Mouse (Mus musculus) left cerebral cortex, adult 9 months (tissue): ENCODE data around the gene Gsg1l.

ENCODE experiments used
- DNase-seq, 2 experiments: peaks; one replicate each; pipeline ENCODE4 v3.0.0; 2022; ENCODE audit warnings: low spot score in 2 of 2

Gene Gsg1l

DNA sequence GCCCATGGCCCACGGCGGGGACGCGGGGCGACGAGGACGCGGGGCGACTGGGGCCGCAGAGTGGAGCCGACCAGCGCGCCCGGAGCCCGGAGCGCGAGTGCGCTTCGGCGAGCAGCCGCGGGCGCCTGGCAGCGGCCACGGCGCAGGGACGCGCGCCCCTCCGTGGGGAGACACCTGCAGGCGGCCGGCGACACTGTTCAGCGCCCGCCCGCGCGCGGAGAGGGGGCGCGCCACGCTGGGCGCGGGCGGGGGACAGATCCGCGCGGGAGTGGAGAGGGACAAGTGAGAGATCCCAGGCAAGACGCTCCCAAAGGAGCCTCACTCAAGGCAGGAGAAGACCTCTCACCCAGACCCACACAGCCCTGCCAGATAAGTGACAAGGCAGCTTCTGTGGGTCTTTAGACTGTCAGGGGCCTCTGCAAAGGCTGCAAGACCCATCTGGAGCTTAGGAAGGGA is at the start of gene Gsg1l:
TSS of gene Gsg1l (minus strand) at position 126 of the 456 bp plus-strand sequence.
- DNase-seq: peak in 1 of 2 experiments; percentile 38

DNA sequence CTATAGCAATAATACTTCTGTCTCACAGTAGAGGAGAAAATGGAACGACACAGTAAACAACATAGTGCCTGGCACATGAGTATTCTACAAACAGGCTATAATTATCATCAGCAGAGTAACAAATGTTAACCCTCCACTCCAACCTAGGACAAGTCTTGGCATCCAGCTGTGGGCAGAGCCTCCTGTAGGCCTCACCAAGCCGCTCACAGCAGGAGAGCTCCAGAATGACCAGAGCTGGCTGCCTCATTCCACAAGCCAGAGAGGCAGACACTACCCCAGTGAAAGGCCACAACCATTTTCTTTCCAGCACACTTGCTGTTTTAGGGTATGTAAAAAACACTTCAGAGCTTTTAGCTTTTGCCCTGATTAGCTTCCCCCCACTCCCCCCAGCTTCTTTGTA is 45.5 kb upstream of the Gsg1l start:
- DNase-seq: no peak

GRCm38 (mm10) chr7:126126502-126126901 is 44.3 kb upstream of the Gsg1l start:
- DNase-seq: no peak

DNA sequence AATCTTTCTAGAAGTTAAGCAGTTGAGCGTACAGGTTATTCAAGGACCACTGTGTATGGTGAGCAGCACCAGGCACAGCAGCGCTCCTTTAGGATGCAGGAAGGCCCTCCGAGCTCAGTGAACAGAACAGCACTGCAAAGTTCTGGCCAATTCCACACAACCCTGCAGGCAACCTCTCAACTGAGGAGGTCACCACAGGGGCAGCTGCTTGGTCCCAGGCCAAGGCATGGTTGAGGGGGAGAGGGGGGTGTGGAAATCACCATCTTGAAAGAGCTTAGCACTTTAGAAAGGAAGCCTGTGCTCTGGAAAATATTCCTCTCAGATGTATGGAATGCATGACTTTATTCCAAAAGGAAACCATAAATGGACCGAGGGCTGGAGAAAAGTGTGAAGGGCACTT is 39.3 kb upstream of the Gsg1l start:
- DNase-seq: no peak

GRCm38 (mm10) chr7:126119819-126120218 is 37.6 kb upstream of the Gsg1l start:
- no peak for DNase-seq

DNA sequence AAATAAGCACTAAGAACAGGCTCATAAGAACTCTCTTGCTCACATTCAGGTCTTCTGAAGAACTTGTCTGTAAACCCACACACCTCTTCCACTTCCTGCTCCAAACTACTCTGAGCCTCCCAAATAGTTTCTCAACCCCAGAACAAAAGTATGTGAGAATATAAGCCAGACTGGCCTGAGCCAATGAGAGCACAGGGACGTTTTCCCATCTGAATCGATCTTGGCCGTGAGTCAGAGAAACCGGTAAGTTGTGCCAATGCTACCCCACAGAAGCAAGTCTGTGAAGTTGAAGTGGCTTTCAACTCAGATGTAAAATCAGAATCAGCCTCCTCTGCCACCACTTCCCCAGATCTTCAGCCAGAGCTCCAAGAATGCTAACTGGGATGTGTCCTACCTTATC is 31.1 kb upstream of the Gsg1l start:
- peak in 1 of 2 experiments; percentile 23 for DNase-seq

- no peak for DNase-seq
Measured at GRCm38 (mm10) chr7:126111230-126111629, 29.0 kb upstream of the Gsg1l start.

DNA sequence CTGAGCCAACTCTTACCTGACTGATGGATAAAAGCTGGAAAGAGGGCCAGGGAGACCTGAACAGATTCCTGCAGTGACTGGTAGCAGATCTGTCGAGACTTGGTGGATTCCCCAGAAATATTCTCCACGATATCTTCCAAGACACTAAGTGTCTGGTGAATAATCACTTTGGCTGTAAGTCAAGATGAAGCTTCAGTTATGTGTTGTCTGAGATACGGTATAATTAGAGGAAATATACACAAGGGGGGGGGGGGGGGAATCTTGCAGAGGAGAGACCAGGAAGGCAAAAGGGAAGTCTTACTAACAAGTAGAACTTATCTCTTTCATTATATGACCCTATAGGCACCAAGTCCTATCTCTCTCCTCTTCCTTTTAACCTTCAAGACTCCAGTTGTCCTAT is 27.7 kb upstream of the Gsg1l start:
- DNase-seq: no peak

- no peak for DNase-seq
Measured at GRCm38 (mm10) chr7:126100440-126100839, 18.2 kb upstream of the Gsg1l start.

DNA sequence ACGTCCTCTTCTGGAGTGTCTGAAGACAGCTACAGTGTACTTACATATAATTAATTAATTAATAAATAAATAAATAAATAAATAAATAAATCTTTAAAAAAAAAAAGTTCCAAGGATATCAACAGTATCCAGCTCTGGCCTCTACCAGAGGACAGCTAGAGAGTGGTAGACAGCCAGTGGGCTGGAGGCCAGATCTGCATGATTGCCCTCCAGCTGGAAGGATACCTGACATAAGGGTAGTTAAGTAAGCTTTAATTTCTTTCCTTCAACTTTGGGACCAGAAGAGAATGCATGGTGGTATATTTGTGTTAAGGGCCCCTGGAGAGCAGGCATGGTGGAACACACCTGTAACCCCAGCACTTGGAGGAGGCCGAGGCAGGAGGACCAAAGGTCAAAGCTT is 17.6 kb upstream of the Gsg1l start:
- no peak for DNase-seq

GRCm38 (mm10) chr7:126099163-126099775 is 17.1 kb upstream of the Gsg1l start:
- no peak for DNase-seq

- DNase-seq: no peak
Measured at GRCm38 (mm10) chr7:126097219-126097915, 15.2 kb upstream of the Gsg1l start.

DNA sequence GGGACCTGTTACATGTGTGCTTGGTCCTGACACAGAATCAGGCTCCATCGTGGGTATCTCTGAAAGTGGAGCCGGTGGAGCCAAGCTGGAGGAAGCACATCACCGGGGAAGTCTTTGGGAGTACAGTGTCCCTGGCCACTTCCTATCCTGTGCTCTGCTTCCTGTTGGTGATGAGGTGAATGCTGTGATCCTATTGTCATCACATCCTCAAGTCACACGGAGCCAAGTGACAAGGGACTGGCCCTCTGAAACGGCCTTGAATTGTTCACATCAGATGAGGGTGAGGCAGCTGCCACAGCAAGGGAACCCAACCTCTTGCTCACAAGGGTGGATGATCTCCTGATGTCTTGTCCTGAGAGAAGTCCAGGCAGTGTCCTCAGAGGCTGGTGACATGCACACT is 14.4 kb upstream of the Gsg1l start:
- no peak for DNase-seq

DNA sequence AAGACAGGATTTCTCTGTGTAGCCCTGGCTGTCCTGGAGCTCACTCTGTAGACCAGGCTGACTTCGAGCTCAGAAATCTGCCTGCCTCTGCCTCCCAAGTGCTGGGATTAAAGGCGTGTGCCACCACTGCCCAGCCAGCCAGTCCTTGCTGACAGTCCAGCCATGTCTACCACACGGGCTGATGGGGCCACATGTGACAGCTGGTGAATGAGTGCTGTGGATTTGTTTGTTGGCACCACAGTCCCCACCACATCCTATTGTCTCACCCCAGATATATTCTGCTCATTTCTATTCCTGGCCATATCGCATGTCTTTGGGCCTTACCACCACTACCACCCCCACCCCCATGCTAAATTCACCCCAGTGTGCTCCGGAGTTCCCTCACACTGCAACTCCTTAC is 12.5 kb upstream of the Gsg1l start:
- no peak for DNase-seq

DNA sequence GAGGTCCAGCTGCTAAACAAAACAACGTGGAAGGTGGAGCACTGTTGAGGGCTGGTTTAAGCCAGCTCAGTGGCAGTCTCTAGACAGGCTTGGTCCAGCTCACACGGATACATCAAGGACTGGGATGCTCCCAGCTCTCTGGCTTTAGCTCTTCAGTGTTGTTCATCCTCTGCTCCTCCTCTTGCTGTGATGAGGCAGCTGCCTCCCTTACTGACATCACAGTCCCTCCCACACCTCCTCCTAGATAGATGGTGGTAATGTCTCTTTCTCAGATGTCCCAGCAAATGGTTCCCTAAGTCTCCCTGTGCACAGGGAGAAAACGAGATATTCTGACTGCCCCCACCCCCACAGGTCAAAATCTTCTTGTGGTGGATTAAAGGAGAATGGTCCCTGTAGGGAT is 11.0 kb upstream of the Gsg1l start:
- no peak for DNase-seq

DNA sequence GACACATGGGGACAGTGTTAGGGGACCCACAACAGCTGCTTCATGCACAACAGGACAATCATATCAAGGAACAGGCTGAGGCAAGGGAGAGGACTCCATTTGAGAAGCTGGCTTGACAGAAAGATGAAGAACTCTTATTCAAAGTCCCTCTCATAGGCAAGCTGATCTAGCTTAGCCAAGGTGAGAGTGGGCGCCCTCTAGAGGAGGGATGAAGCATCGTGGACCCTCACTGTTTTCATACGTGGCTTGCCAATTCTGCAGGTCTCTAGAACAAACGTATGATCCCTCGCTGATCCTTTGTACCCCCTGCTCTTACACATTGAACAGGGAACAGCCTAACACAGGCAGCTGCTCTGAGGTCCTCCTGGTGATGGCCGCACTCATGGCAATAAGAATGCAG is 7.6 kb upstream of the Gsg1l start:
- DNase-seq: peak in 1 of 2 experiments; percentile 60

DNA sequence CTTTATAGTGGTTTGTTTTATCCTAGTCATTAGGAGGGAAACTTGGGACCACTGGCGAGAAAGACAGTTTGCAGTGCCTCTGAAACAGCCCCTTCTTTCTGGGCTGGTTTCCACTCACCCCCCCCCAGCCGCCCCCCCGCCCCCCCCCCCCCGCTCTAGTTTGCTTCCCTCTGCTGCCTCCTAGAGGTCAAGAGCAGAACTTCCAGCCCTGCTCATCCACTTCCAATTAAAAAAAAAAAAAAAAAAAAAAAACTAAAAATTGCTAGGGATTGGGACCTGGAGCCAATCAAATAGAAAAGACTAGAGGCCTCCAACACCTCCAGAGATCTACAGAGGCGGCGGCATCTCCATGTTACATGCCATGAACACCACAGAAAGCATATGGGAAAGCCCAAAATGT is 5.9 kb upstream of the Gsg1l start:
- no peak for DNase-seq

DNA sequence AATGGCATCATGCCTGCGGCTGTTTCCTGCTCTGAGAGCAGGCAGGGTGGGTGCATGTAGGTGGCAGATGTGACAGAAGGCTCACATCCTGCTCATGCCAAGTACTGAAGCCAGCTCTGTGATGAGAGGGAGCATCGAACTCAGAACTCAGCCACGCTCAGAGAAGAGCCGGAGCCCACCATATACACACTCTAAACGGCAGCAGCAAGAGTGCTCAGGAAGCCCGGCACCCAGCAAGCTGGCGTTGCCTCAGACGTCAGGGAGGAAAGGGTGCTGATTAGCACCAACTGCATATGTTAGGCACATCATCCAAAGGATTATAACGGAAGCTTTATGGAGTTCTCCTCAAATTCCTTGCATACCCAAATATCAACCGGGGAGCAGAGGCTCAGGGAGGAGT is 5.4 kb upstream of the Gsg1l start:
- DNase-seq: no peak

DNA sequence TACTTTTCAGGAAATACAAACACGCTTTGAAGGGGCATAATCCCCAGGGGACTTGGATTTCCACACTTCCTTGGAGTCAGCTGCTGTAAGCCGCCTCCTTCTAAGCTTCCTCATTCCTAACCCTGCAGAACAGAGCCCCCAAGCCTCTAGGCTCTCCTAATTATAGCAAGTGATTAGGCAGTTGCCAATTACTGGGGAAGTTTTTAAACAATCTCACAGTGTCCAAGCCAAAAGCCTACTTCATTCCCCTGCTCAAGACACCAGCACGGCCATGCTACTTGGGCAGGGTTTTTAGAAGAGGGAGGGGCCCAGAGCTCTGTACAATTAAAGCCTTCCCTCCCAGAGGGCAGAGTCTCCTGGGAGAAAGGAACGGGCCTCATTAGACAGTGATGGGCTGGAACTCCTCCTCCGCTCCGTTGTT is 4.1 kb upstream of the Gsg1l start:
- DNase-seq: no peak

- no peak for DNase-seq
Measured at GRCm38 (mm10) chr7:126085154-126085553, 2.9 kb upstream of the Gsg1l start.

DNA sequence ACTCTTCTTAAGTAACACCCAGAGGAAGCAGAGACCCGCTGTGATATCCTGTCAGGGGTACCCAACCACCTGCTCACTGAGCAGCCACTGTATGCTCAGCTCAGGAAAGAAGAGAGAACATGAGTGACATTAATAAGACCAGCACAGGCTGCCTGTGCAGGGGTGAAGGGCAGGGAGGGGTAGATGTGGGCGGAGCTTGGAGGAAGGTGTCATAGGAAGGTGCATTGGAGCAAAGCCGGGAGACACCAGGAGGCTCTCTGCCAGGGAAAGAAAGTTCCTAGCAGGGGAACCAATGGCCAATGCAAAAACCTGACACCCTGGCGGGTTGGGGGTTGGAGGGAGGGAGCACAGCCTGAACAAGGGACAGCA is 1.8 kb upstream of the Gsg1l start:
- no peak for DNase-seq

DNA sequence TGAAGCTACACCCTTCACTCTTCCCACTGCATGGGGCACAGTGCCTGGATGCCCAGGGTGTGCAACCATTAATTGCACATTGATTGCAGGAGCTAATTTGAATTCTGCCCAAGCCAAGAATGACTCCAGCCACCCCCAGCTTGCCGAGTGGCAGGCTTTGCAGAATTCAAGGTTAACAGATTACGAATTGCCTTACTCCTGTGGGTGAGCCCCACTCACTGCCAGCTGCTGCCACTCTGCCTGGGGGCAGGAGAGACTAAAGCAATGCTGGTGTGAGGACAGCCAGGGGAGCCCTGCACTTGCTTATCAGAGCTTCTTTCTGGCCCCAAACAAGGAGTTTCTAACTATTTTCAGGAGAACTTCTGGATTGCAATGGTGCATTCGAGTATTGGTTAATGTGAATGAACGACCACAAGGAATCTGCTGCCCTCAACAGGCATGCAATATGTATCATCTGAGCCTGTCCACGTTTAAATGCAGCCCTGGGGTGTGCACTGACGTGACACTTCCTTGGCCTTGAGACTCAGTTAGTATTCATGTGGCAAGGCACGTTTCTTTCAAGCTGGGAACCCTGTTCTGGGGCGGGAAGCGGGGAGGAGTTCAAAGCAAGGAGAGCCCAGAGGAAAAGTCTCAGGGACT is 1.2 kb upstream of the Gsg1l start:
- no peak for DNase-seq

DNA sequence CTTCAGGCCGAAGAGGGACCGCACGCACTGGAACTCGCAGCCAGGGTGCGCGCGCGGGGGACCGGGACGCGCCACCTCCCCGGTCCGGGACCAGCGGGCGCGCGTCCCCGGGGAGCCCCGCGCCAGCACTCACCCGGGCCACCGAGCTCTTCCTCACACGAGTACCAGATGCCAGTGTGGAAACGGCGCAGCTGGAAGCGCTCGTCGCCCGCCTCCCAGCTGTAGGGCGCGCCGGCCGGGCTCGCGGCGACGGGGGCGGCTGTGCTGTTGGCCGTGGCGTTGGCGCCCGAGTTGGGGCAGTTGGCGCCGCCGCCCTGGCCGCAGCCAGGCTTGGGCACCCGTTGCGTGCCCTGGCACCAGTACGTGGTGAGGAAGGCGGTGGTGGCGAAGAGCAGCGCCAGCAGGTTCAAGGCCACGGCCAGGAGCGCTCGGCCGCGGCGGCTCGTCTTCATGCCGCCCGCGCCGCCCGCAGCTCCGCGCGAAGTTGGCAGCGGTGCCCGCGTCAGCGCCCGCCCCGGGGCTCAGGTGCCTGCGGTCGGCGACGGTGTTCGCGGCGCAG is 405 bp downstream of the Gsg1l start:
- no peak for DNase-seq
